Mouse (Mus musculus) layer of hippocampus, postnatal 25 days (tissue): Measurements from ENCODE around the gene Ndufs7. TPM values are rescaled to one million over a fixed set of nuclear protein-coding genes. Genes with fewer than 3 reads are reported as not detected.
"Not testable (repeated sequence)": the region's sequence is repeated elsewhere in the genome, so short reads cannot be mapped to it uniquely, and the experiment has no call there.

ENCODE experiments used
- DNase-seq, 2 experiments: peaks; one replicate each; pipeline ENCODE4 v3.0.0; 2022; ENCODE audit warnings: mixed read lengths in 2 of 2, low spot score in 1 of 2; ENCODE audit errors: extremely low spot score in 1 of 2
- total RNA-seq, 2 experiments: library from RNA; stranded (reverse); gene quantifications; 2 replicates each; pipeline ENCODE4 v1.2.3; 2021

Ndufs7 gene
- 100 to 1,000 TPM; 196 to 223 TPM for total RNA-seq

GRCm38 (mm10) chr10:80248971-80249640 lies at the start of gene Ndufs7:
Ndufs7 (plus strand) TSS chr10:80249121.
- DNase-seq = peak; percentile 96 to 98

GRCm38 (mm10) chr10:80199440-80200008 lies 49.4 kb upstream of the Ndufs7 start:
- DNase-seq = peak; percentile 41 to 67

GRCm38 (mm10) chr10:80200485-80200884 lies 48.4 kb upstream of the Ndufs7 start:
- no peak for DNase-seq

GRCm38 (mm10) chr10:80204055-80204454 lies 44.9 kb upstream of the Ndufs7 start:
- DNase-seq = no peak

- no peak for DNase-seq
Observed at GRCm38 (mm10) chr10:80207201-80207600, 41.7 kb upstream of the Ndufs7 start.

- DNase-seq = no peak
Observed at GRCm38 (mm10) chr10:80207676-80208075, 41.2 kb upstream of the Ndufs7 start.

- DNase-seq = no peak
Observed at GRCm38 (mm10) chr10:80208248-80208647, 40.7 kb upstream of the Ndufs7 start.

- peak in 1 of 2 experiments; percentile 41 for DNase-seq
Observed at GRCm38 (mm10) chr10:80208841-80209371, 40.0 kb upstream of the Ndufs7 start.

- not testable (repeated sequence) for DNase-seq
Observed at GRCm38 (mm10) chr10:80211547-80212103, 37.3 kb upstream of the Ndufs7 start.

GRCm38 (mm10) chr10:80215048-80215772 lies 33.7 kb upstream of the Ndufs7 start:
- no peak for DNase-seq

- DNase-seq = no peak
Observed at GRCm38 (mm10) chr10:80220676-80221075, 28.2 kb upstream of the Ndufs7 start.

GRCm38 (mm10) chr10:80223137-80223536 lies 25.8 kb upstream of the Ndufs7 start:
- DNase-seq = not testable (repeated sequence)

GRCm38 (mm10) chr10:80226071-80226415 lies 22.9 kb upstream of the Ndufs7 start:
- no peak for DNase-seq

GRCm38 (mm10) chr10:80226416-80227165 lies 22.3 kb upstream of the Ndufs7 start, which contains the start of gene Mum1:
Mum1 (plus strand) TSS chr10:80226434.
- DNase-seq = peak; percentile 91 to 92

GRCm38 (mm10) chr10:80227166-80227539 lies 21.8 kb upstream of the Ndufs7 start:
- no peak for DNase-seq

- DNase-seq = no peak
Observed at GRCm38 (mm10) chr10:80227877-80228775, 20.8 kb upstream of the Ndufs7 start.

- DNase-seq = no peak
Observed at GRCm38 (mm10) chr10:80236145-80236825, 12.6 kb upstream of the Ndufs7 start.

- DNase-seq = no peak
Observed at GRCm38 (mm10) chr10:80237020-80237419, 11.9 kb upstream of the Ndufs7 start.

- DNase-seq = no peak
Observed at GRCm38 (mm10) chr10:80238306-80238705, 10.6 kb upstream of the Ndufs7 start.
